7 mouse cellular contexts compared by ENCODE assay signal in genomic region chr11:80183054-80183704, GRCm38 (mm10). TPM values are rescaled to one million over a fixed set of nuclear protein-coding genes. Genes with fewer than 3 reads are reported as not detected.
DNase-seq lines count a peak whose midpoint lies in the region; ATAC-seq and TF ChIP-seq lines count a peak whose summit lies in the region.
"Not testable (repeated sequence)": the region's sequence is repeated elsewhere in the genome, so short reads cannot be mapped to it uniquely, and the experiment has no call there.

No protein-coding gene starts in this region.

- not testable (repeated sequence) for H3K9me3 ChIP-seq in forebrain, embryonic 11.5 days (ENCODE audit: control insufficient read depth, low read length); heart, embryonic 13.5 days; intestine, embryonic 14.5 days (ENCODE audit: control insufficient read depth, low read length); limb, embryonic 15.5 days; megakaryocyte, embryonic 14.5 days; neural tube, embryonic 14.5 days (ENCODE audit: control insufficient read depth, low read length)

- WGBS in bone marrow, adult 2 months: 35% methylated on average over 12 of the region's 12 CpGs
- 46% methylated on average over 11 of the region's 12 CpGs for WGBS in forebrain, embryonic 11.5 days
- 42% methylated on average over 12 of the region's 12 CpGs for WGBS in heart, embryonic 13.5 days
- WGBS in intestine, embryonic 14.5 days: 46% methylated on average over 12 of the region's 12 CpGs
- WGBS in limb, embryonic 15.5 days: 42% methylated on average over 12 of the region's 12 CpGs
- WGBS in neural tube, embryonic 14.5 days: 41% methylated on average over 12 of the region's 12 CpGs

- TF ChIP-seq POLR2A in bone marrow, adult 2 months (IDR thresholded peaks at IDR 0.05; ENCODE audit: borderline replicate concordance, control insufficient read depth, low read depth, low read length): not testable (repeated sequence)

- not testable (repeated sequence) for ATAC-seq in forebrain, embryonic 11.5 days (replicated peaks; ENCODE audit: low FRiP score); heart, embryonic 13.5 days (ENCODE audit: extremely low read depth, insufficient number of reproducible peaks, low FRiP score, low TSS enrichment); neural tube, embryonic 14.5 days (ENCODE audit: low read depth)
- peak; percentile 80 for ATAC-seq in intestine, embryonic 14.5 days (replicated peaks; ENCODE audit: low FRiP score, low TSS enrichment, low read depth)
- peak; percentile 40; the same call in 1 of the 2 replicates for ATAC-seq in limb, embryonic 15.5 days (ENCODE audit: insufficient number of reproducible peaks, low FRiP score, low TSS enrichment, low read depth)

- peak overlapping the region; percentile 54 for H3K4me2 ChIP-seq in forebrain, embryonic 11.5 days (ENCODE audit: low read depth, low read length, severe bottlenecking)
- peak overlapping the region; percentile 76 for H3K4me2 ChIP-seq in heart, embryonic 13.5 days
- peak overlapping the region; percentile 56 for H3K4me2 ChIP-seq in intestine, embryonic 14.5 days (ENCODE audit: low read length)
- peak overlapping the region; percentile 75 for H3K4me2 ChIP-seq in limb, embryonic 15.5 days
- H3K4me2 ChIP-seq in neural tube, embryonic 14.5 days (ENCODE audit: low read depth, low read length): peak overlapping the region; percentile 56

- not testable (repeated sequence) for TF ChIP-seq CTCF in bone marrow, adult 2 months (IDR thresholded peaks at IDR 0.05; ENCODE audit: control insufficient read depth, insufficient read depth, low read length)

- H3K9ac ChIP-seq in forebrain, embryonic 11.5 days (ENCODE audit: low read length): peak overlapping the region; percentile 71
- H3K9ac ChIP-seq in heart, embryonic 13.5 days: peak overlapping the region; percentile 94
- H3K9ac ChIP-seq in intestine, embryonic 14.5 days (ENCODE audit: low read length): peak overlapping the region; percentile 66
- not testable (repeated sequence) for H3K9ac ChIP-seq in limb, embryonic 15.5 days
- peak overlapping the region; percentile 47; the same call in 1 of the 2 replicates for H3K9ac ChIP-seq in neural tube, embryonic 14.5 days (replicated peaks; ENCODE audit: low read depth, low read length)

- H3K4me1 ChIP-seq in bone marrow, adult 2 months (ENCODE audit: control insufficient read depth, insufficient read depth, low read length); forebrain, embryonic 11.5 days (replicated peaks; ENCODE audit: control insufficient read depth, insufficient read depth, low read length); intestine, embryonic 14.5 days (replicated peaks; ENCODE audit: control insufficient read depth, insufficient read depth, low read length); limb, embryonic 15.5 days; neural tube, embryonic 14.5 days (ENCODE audit: control insufficient read depth, insufficient read depth, low read length): not testable (repeated sequence)
- peaks cover 13% of the 10 kb centered on the region for H3K4me1 ChIP-seq in heart, embryonic 13.5 days
- H3K4me1 ChIP-seq in megakaryocyte, embryonic 14.5 days: peaks cover 23% of the 10 kb centered on the region

- H3K4me3 ChIP-seq in bone marrow, adult 2 months (replicated peaks; ENCODE audit: control insufficient read depth, low read depth, low read length): peak overlapping the region; percentile 96
- H3K4me3 ChIP-seq in forebrain, embryonic 11.5 days (ENCODE audit: low read depth, low read length): peak overlapping the region; percentile 49
- H3K4me3 ChIP-seq in heart, embryonic 13.5 days: peak overlapping the region; percentile 83
- peak overlapping the region; percentile 64 for H3K4me3 ChIP-seq in intestine, embryonic 14.5 days (ENCODE audit: low read depth, low read length)
- H3K4me3 ChIP-seq in limb, embryonic 15.5 days: peak overlapping the region; percentile 80
- peak overlapping the region; percentile 100 for H3K4me3 ChIP-seq in megakaryocyte, embryonic 14.5 days (replicated peaks)
- H3K4me3 ChIP-seq in neural tube, embryonic 14.5 days (ENCODE audit: low read depth, low read length): peak overlapping the region; percentile 40

- H3K27ac ChIP-seq in bone marrow, adult 2 months (ENCODE audit: control insufficient read depth, insufficient read depth, low read depth, low read length, poor library complexity): peak overlapping the region; percentile 92
- not testable (repeated sequence) for H3K27ac ChIP-seq in forebrain, embryonic 11.5 days (ENCODE audit: low read depth, low read length); intestine, embryonic 14.5 days (ENCODE audit: low read depth); neural tube, embryonic 14.5 days (ENCODE audit: low read depth, low read length)
- peak overlapping the region; percentile 86 for H3K27ac ChIP-seq in heart, embryonic 13.5 days (replicated peaks)
- H3K27ac ChIP-seq in limb, embryonic 15.5 days: peak overlapping the region; percentile 91

- not testable (repeated sequence) for DNase-seq in forebrain, embryonic 11.5 days (ENCODE audit: low spot score); intestine, embryonic 14.5 days (ENCODE audit: low spot score)

- not testable (repeated sequence) for H3K36me3 ChIP-seq in forebrain, embryonic 11.5 days (ENCODE audit: control insufficient read depth, insufficient read depth, low read length); heart, embryonic 13.5 days; intestine, embryonic 14.5 days (ENCODE audit: control insufficient read depth, insufficient read depth, low read length); limb, embryonic 15.5 days; megakaryocyte, embryonic 14.5 days (replicated peaks; ENCODE audit: low read length); neural tube, embryonic 14.5 days (ENCODE audit: control insufficient read depth, insufficient read depth, low read length)

- not testable (repeated sequence) for H3K27me3 ChIP-seq in forebrain, embryonic 11.5 days (ENCODE audit: control insufficient read depth, insufficient read depth, low read length); heart, embryonic 13.5 days (replicated peaks); intestine, embryonic 14.5 days (replicated peaks; ENCODE audit: control insufficient read depth, insufficient read depth, low read length); limb, embryonic 15.5 days; megakaryocyte, embryonic 14.5 days (replicated peaks); neural tube, embryonic 14.5 days (ENCODE audit: control insufficient read depth, insufficient read depth, low read length)

RNA-seq across cellular contexts. Expression of gene Rnf135, which starts 0.5 kb away (rescaled TPM):
- polyA plus RNA-seq in bone marrow, adult 2 months (2011; ENCODE audit: insufficient read depth, insufficient read length, low replicate concordance, missing spikeins): 2.3 and 6.0 TPM in 2 replicates
- polyA plus RNA-seq in forebrain, embryonic 11.5 days (2014; fragmentation: Nextera tagmentation; extraction: Ambion mirVana): 3.0 and 3.3 TPM in 2 replicates
- 10.6 and 11.7 TPM in 2 replicates for polyA plus RNA-seq in heart, embryonic 13.5 days (2015; fragmentation: Nextera tagmentation; extraction: Ambion mirVana)
- 6.9 and 8.6 TPM in 2 replicates for polyA plus RNA-seq in intestine, embryonic 14.5 days (2014; fragmentation: Nextera tagmentation; extraction: Ambion mirVana)
- polyA plus RNA-seq in limb, embryonic 15.5 days (2015; fragmentation: Nextera tagmentation; extraction: Ambion mirVana): 9.2 and 10.1 TPM in 2 replicates
- 2.6 and 3.6 TPM in 2 replicates for polyA plus RNA-seq in megakaryocyte, embryonic 14.5 days (2012; ENCODE audit: insufficient read depth, low replicate concordance)
- polyA plus RNA-seq in neural tube, embryonic 14.5 days (2014; fragmentation: Nextera tagmentation; extraction: Ambion mirVana): 2.0 and 3.2 TPM in 2 replicates

RNA-seq across cellular contexts. Expression of gene Rhot1, which starts 25.6 kb away (rescaled TPM):
- polyA plus RNA-seq in bone marrow, adult 2 months (2011; ENCODE audit: insufficient read depth, insufficient read length, low replicate concordance, missing spikeins): 10.1 and 15.5 TPM in 2 replicates
- polyA plus RNA-seq in forebrain, embryonic 11.5 days (2014; fragmentation: Nextera tagmentation; extraction: Ambion mirVana): 63.1 and 73.7 TPM in 2 replicates
- 52.5 and 56.4 TPM in 2 replicates for polyA plus RNA-seq in heart, embryonic 13.5 days (2015; fragmentation: Nextera tagmentation; extraction: Ambion mirVana)
- polyA plus RNA-seq in intestine, embryonic 14.5 days (2014; fragmentation: Nextera tagmentation; extraction: Ambion mirVana): 51.1 and 54.7 TPM in 2 replicates
- 51.3 and 54.1 TPM in 2 replicates for polyA plus RNA-seq in limb, embryonic 15.5 days (2015; fragmentation: Nextera tagmentation; extraction: Ambion mirVana)
- 2.6 and 3.2 TPM in 2 replicates for polyA plus RNA-seq in megakaryocyte, embryonic 14.5 days (2012; ENCODE audit: insufficient read depth, low replicate concordance)
- 87.7 and 92.2 TPM in 2 replicates for polyA plus RNA-seq in neural tube, embryonic 14.5 days (2014; fragmentation: Nextera tagmentation; extraction: Ambion mirVana)

RNA-seq across cellular contexts. Expression of gene Adap2, which starts 29.3 kb away (rescaled TPM):
- 2.5 and 4.8 TPM in 2 replicates for polyA plus RNA-seq in bone marrow, adult 2 months (2011; ENCODE audit: insufficient read depth, insufficient read length, low replicate concordance, missing spikeins)
- 0.24 and 0.68 TPM in 2 replicates for polyA plus RNA-seq in forebrain, embryonic 11.5 days (2014; fragmentation: Nextera tagmentation; extraction: Ambion mirVana)
- 1.2 TPM in 2 replicates for polyA plus RNA-seq in heart, embryonic 13.5 days (2015; fragmentation: Nextera tagmentation; extraction: Ambion mirVana)
- 1.9 and 2.3 TPM in 2 replicates for polyA plus RNA-seq in intestine, embryonic 14.5 days (2014; fragmentation: Nextera tagmentation; extraction: Ambion mirVana)
- polyA plus RNA-seq in limb, embryonic 15.5 days (2015; fragmentation: Nextera tagmentation; extraction: Ambion mirVana): 1.9 and 2.5 TPM in 2 replicates
- 4.2 TPM in 1 of 2 replicates, not detected in the other for polyA plus RNA-seq in megakaryocyte, embryonic 14.5 days (2012; ENCODE audit: insufficient read depth, low replicate concordance)
- polyA plus RNA-seq in neural tube, embryonic 14.5 days (2014; fragmentation: Nextera tagmentation; extraction: Ambion mirVana): 2.5 and 3.3 TPM in 2 replicates

RNA-seq across cellular contexts. Expression of gene Tefm, which starts 41.2 kb away (rescaled TPM):
- 2.0 and 5.3 TPM in 2 replicates for polyA plus RNA-seq in bone marrow, adult 2 months (2011; ENCODE audit: insufficient read depth, insufficient read length, low replicate concordance, missing spikeins)
- polyA plus RNA-seq in forebrain, embryonic 11.5 days (2014; fragmentation: Nextera tagmentation; extraction: Ambion mirVana): 31.8 and 32.1 TPM in 2 replicates
- polyA plus RNA-seq in heart, embryonic 13.5 days (2015; fragmentation: Nextera tagmentation; extraction: Ambion mirVana): 27.2 and 29.6 TPM in 2 replicates
- polyA plus RNA-seq in intestine, embryonic 14.5 days (2014; fragmentation: Nextera tagmentation; extraction: Ambion mirVana): 29.3 and 31.7 TPM in 2 replicates
- polyA plus RNA-seq in limb, embryonic 15.5 days (2015; fragmentation: Nextera tagmentation; extraction: Ambion mirVana): 27.1 and 28.3 TPM in 2 replicates
- polyA plus RNA-seq in megakaryocyte, embryonic 14.5 days (2012; ENCODE audit: insufficient read depth, low replicate concordance): 0.44 TPM in 1 of 2 replicates, not detected in the other
- 22.3 and 22.9 TPM in 2 replicates for polyA plus RNA-seq in neural tube, embryonic 14.5 days (2014; fragmentation: Nextera tagmentation; extraction: Ambion mirVana)

Comparison
In these comparisons a context has a peak if more than half of its experiments do, and no peak if none do; other contexts are left out.
1. H3K4me3 ChIP-seq: peak in every context shown above with its lines; median percentile 100 in megakaryocyte, embryonic 14.5 days; 96 in bone marrow, adult 2 months; 83 in heart, embryonic 13.5 days; 80 in limb, embryonic 15.5 days; 64 in intestine, embryonic 14.5 days; 49 in forebrain, embryonic 11.5 days; 40 in neural tube, embryonic 14.5 days.